In genomic region chr11:82959613-82960012, GRCm38 (mm10) we compare ENCODE assay signal across 10 mouse cellular contexts. TPM values are rescaled to one million over a fixed set of nuclear protein-coding genes. Genes with fewer than 3 reads are reported as not detected.
DNase-seq lines count a peak whose midpoint lies in the region; ATAC-seq and TF ChIP-seq lines count a peak whose summit lies in the region.
"Had no signal": no experiment of that assay in that cellular context is flagged by ENCODE, and none has a peak within 500 bp of the region (broad histone marks: within the 10 kb centered on the region; RNA-seq: fewer than 3 reads in every experiment).

No protein-coding gene starts in this region.

- no peak overlapping the region for H3K4me3 ChIP-seq in layer of hippocampus, adult 2 months
- H3K4me3 ChIP-seq: lung, embryonic 15.5 days; stomach, embryonic 15.5 days had no signal

- H3K27ac ChIP-seq in layer of hippocampus, adult 2 months: no peak overlapping the region
- H3K27ac ChIP-seq: lung, embryonic 15.5 days; stomach, embryonic 15.5 days had no signal

- peak; percentile 62 for ATAC-seq in CD4-positive, CD25-positive, alpha-beta regulatory T cell, adult 4 months

- TF ChIP-seq CTCF in layer of hippocampus, adult 2 months (conservative IDR thresholded peaks at IDR 0.05): peak; percentile 91

- DNase-seq in layer of hippocampus, adult 2 months (ENCODE audit: low spot score in 2 of 2): peak; percentile 10 to 33
- no peak for DNase-seq in layer of hippocampus, postnatal 36 days
- peak; percentile 11 for DNase-seq in MN1 (ENCODE audit: low spot score)
- peak; percentile 62 for DNase-seq in embryo, embryonic 10.5 days (ENCODE audit: low spot score)
- DNase-seq in layer of hippocampus, postnatal 14 days (ENCODE audit: low spot score in 2 of 2): peak; percentile 9 to 19
- DNase-seq in frontal cortex, postnatal 14 days (ENCODE audit: low spot score in 2 of 2): no peak
- no peak for DNase-seq in ovary, postnatal 36 days (ENCODE audit: low spot score)

RNA-seq across cellular contexts. Expression of gene Slfn5, which starts 8.5 kb away (rescaled TPM):
- 1 to 10 TPM; 2.5 to 4.0 TPM for total RNA-seq in layer of hippocampus, adult 2 months (2021)
- total RNA-seq in layer of hippocampus, postnatal 36 days (2021): 1 to 10 TPM; 3.5 to 4.6 TPM
- polyA plus RNA-seq in CD4-positive, CD25-positive, alpha-beta regulatory T cell, adult 4 months (2017; shearing (Covaris generic)): 10 to 100 TPM; 30.3 to 39.4 TPM
- total RNA-seq in layer of hippocampus, postnatal 14 days (2021): 1 to 10 TPM; 3.2 to 4.6 TPM

RNA-seq across cellular contexts. Expression of gene Slfn9, which starts 32.0 kb away (rescaled TPM):
- under 1 TPM; 0.27 to 0.49 TPM for total RNA-seq in layer of hippocampus, adult 2 months (2021)
- total RNA-seq in layer of hippocampus, postnatal 36 days (2021): under 1 TPM; 0.25 to 0.40 TPM
- 10 to 100 TPM; 10.7 to 17.9 TPM for polyA plus RNA-seq in CD4-positive, CD25-positive, alpha-beta regulatory T cell, adult 4 months (2017; shearing (Covaris generic))
- total RNA-seq in layer of hippocampus, postnatal 14 days (2021): under 1 TPM; 0.72 to 0.81 TPM

RNA-seq across cellular contexts. Expression of gene Unc45b, which starts 49.3 kb away (rescaled TPM):
- total RNA-seq in layer of hippocampus, adult 2 months (2021): 1 to 10 TPM in 1 of 2 experiments, under 1 TPM in 1; 0.66 to 1.4 TPM
- total RNA-seq in layer of hippocampus, postnatal 36 days (2021): 1 to 10 TPM; 1.6 to 2.3 TPM
- under 1 TPM in 1 of 2 experiments, not detected in 1; 0.12 TPM for polyA plus RNA-seq in CD4-positive, CD25-positive, alpha-beta regulatory T cell, adult 4 months (2017; shearing (Covaris generic))
- total RNA-seq in layer of hippocampus, postnatal 14 days (2021): 1 to 10 TPM; 4.0 to 5.8 TPM

RNA-seq across cellular contexts. Expression of gene Nle1, which starts 51.4 kb away (rescaled TPM):
- 10 to 100 TPM; 46.0 to 48.8 TPM for total RNA-seq in layer of hippocampus, adult 2 months (2021)
- 10 to 100 TPM; 44.6 to 49.0 TPM for total RNA-seq in layer of hippocampus, postnatal 36 days (2021)
- 10 to 100 TPM; 44.3 to 71.1 TPM for polyA plus RNA-seq in CD4-positive, CD25-positive, alpha-beta regulatory T cell, adult 4 months (2017; shearing (Covaris generic))
- total RNA-seq in layer of hippocampus, postnatal 14 days (2021): 10 to 100 TPM; 34.4 to 35.1 TPM

Comparison
In these comparisons a context has a peak if more than half of its experiments do, and no peak if none do; other contexts are left out.
1. DNase-seq: peak in layer of hippocampus, adult 2 months (2 of 2), MN1 (single experiment), embryo, embryonic 10.5 days (single experiment) and layer of hippocampus, postnatal 14 days (2 of 2); none in layer of hippocampus, postnatal 36 days (0 of 2), frontal cortex, postnatal 14 days (0 of 2) and ovary, postnatal 36 days (single experiment).